Mouse (Mus musculus): ENCODE measurements around the gene Cel.
A peak's percentile ranks its signal among the peaks of the same experiment; 100 is the strongest.

Gene Cel

GRCm38 (mm10) chr2:28563303-28563702, at the start of gene Cel:
Gene Cel (minus strand): TSS chr2:28563403.
- no peak for DNase-seq (ENCODE audit: low spot score)

GRCm38 (mm10) chr2:28612436-28613063, 49.3 kb upstream of the Cel start:
- no peak for DNase-seq (ENCODE audit: low spot score)

GRCm38 (mm10) chr2:28611407-28611787, 48.2 kb upstream of the Cel start:
- DNase-seq (ENCODE audit: low spot score) = no peak

GRCm38 (mm10) chr2:28610716-28611406, 47.7 kb upstream of the Cel start:
- DNase-seq (ENCODE audit: low spot score) = no peak

GRCm38 (mm10) chr2:28609851-28610250, 46.6 kb upstream of the Cel start:
- no peak for DNase-seq (ENCODE audit: low spot score)

GRCm38 (mm10) chr2:28607341-28608165, 44.4 kb upstream of the Cel start:
- no peak for DNase-seq (ENCODE audit: low spot score)

- no peak for DNase-seq (ENCODE audit: low spot score)
Observed at GRCm38 (mm10) chr2:28606601-28607340, 43.6 kb upstream of the Cel start.

DNA sequence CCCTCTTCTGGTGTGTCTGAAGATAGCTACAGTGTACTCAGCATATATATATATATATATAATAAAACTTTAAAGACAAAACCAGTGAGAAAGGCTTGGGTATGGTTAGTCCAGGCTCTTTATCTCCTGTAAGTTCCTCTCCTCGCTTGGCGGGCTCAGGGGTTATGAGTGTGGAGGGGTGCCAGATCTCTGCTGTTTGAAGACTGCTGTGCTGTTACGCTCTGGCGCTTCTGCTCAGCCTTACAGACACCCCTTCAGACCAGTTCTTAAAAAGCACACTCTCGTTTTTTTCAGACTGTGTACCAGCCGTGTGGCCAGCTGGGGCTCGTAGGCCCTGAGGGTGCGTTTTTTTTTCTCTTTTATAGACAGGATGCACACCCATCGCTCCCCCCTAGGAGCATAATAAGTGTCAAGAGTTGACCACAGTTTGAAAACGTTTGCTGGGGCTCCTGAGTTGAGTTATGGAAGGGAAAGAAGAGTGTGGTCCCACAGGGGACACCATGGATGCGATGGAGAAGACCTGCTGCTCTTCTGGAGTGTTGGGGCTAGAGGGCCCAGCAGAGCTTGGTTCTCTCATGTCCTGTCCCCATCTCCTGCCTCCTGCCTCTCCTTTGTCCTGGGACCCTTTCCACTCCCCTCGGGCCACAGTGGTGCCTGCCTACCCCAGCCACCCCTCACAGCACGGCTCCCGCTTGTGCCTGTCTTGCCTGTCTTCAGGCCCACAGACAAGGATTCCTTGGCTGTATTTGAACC, 42.8 kb upstream of the Cel start:
- no peak for DNase-seq (ENCODE audit: low spot score)

GRCm38 (mm10) chr2:28603542-28603941, 40.3 kb upstream of the Cel start:
- DNase-seq (ENCODE audit: low spot score) = no peak

GRCm38 (mm10) chr2:28601720-28602590, 38.8 kb upstream of the Cel start:
- no peak for DNase-seq (ENCODE audit: low spot score)

DNA sequence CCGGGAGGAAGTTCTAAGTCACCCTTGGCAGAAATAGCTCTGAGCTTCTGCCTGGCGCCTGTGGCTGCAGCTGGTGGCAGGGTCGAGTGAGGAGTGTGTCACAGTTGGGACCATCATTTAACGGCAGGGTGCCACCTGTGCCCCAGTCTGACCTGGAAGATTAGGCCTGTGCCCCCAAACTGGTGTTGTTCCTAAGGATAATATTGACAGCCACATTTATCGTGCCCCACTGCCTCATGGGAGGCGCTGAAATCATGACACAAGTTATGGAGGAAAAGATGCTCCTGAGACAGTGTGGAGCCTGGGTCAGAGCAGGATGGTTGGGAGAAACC, 36.3 kb upstream of the Cel start:
- DNase-seq (ENCODE audit: low spot score) = no peak

DNA sequence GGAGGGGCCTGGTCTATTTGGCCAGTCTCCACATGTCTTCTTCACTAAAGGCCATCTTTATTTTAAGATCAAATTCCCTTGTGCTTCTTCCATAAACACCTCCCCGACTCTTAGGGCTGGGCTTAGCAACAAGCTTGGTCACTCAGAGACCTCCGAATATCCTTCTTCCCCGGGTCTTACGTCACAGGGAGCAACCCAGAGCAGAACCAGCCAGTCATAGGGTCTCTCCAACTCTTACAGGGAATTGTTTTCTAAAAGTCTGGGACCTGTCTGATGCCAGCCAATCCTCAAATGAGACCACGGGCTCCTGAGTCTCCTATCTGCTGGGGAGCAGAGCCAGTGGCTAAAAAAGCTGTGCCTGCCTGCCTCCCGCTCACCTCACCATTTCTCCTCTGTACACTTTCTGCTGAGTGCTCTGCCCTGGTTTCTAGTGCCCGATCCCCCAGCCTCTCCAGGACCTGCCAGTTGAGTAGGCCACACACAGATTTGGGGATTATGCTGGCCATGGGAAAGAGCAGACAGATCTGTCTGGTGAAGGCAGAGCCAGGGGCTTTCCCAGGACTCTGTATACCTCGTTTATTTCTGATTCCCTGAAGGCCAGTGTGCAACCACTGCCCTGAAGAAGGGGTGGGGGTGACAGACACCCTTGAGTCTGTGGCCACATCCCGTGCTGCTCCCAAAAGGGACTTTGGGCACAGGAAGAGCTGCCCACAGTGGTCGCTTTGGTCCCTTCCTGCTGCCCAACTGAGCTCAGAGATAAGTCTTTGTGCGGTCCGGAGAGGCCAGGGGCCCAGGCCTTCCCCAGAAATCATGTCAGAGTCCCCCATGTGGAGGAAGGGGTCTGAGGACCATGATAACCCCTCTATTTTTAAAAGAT, 35.7 kb upstream of the Cel start:
- no peak for DNase-seq (ENCODE audit: low spot score)

DNA sequence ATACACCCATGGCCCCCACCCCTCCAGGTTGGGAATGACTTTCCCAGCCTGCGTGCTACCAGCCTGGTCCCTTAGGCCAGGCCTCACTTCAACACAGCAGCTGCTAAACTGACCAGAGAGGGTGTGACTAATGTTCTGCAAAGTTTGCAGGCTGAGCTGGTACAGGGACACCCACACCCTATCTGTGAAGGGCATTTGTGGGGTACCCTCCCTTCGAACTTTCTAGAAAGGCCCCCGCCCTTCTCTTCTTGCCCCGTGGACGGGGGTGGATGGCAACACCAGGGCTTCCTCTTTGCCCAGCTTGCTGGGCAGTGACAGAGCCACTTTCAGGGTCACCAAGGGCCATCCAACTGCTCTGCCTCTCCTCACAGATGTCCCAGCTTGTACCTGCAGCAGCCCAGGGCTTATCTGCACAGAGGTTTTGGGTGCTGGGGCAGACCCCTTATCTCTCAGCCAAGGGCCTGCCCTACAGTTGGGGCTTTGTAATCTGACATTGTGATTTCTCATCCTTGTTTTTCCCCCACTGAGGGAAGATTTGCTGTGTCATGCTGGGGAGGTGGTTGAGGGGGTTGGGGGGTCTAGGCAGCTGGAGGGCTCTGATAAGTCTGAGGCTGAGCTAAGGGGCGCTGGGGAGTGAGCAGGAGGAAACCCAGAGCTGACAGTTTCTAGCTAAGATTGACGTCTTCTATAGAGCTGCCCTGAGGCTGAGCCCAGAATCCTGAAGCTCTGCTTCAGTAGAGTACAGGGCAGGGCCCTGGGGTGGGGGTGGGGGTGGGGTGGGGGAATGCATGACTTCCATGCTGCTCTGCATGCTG, 34.7 kb upstream of the Cel start:
- DNase-seq (ENCODE audit: low spot score) = no peak

- no peak for DNase-seq (ENCODE audit: low spot score)
Observed at GRCm38 (mm10) chr2:28596998-28597397, 33.8 kb upstream of the Cel start.

GRCm38 (mm10) chr2:28596021-28596420, 32.8 kb upstream of the Cel start:
- DNase-seq (ENCODE audit: low spot score) = no peak

- DNase-seq (ENCODE audit: low spot score) = peak; percentile 38
Observed at GRCm38 (mm10) chr2:28592809-28593208, 29.6 kb upstream of the Cel start.

GRCm38 (mm10) chr2:28591479-28591878, 28.3 kb upstream of the Cel start:
- DNase-seq (ENCODE audit: low spot score) = no peak

- no peak for DNase-seq (ENCODE audit: low spot score)
Observed at GRCm38 (mm10) chr2:28588574-28588973, 25.4 kb upstream of the Cel start.

GRCm38 (mm10) chr2:28585730-28586129, 22.5 kb upstream of the Cel start:
- DNase-seq (ENCODE audit: low spot score) = no peak
